Mouse (Mus musculus): ENCODE measurements around the gene Tgm2.

GRCm38 (mm10) chr2:158115838-158116453 lies 30.3 kb downstream of the Tgm2 start:
- TF ChIP-seq CTCF (IDR thresholded peaks at IDR 0.05; ENCODE audit: low read depth) (no peak), EP300 (optimal IDR thresholded peaks at IDR 0.05) (no peak)
